Mouse (Mus musculus) liver, adult 2 months (tissue): ENCODE data around the gene Smc3. TPM values are rescaled to one million over a fixed set of nuclear protein-coding genes. Genes with fewer than 3 reads are reported as not detected.

ENCODE experiments used
- DNase-seq: peaks from one replicate; pipeline ENCODE4 v3.0.0-alpha.2; 2011; ENCODE audit warnings: low read depth, low spot score; ENCODE audit errors: extremely low read depth
- H3K27ac ChIP-seq: fragments of 200-500 bp; replicated peaks from 2 replicates; pipeline ENCODE4 v1.5.1; 2012; ENCODE audit warnings: low read depth, mild to moderate bottlenecking, control low read depth, inconsistent platforms, low read length; ENCODE audit not compliant: insufficient read depth
- H3K27me3 ChIP-seq: fragments of 200-500 bp; 2 replicates; pipeline ENCODE4 v1.6.1; 2012; ENCODE audit warnings: mild to moderate bottlenecking, moderate library complexity, low read length, inconsistent platforms; ENCODE audit not compliant: control insufficient read depth, insufficient read depth
- H3K36me3 ChIP-seq: fragments of 200-500 bp; 2 replicates; pipeline ENCODE4 v1.6.1; 2012; ENCODE audit warnings: low read length, inconsistent platforms; ENCODE audit not compliant: control insufficient read depth, insufficient read depth
- H3K4me1 ChIP-seq: fragments of 200-500 bp; 2 replicates; pipeline ENCODE4 v1.6.1; 2011; ENCODE audit warnings: low read length; ENCODE audit not compliant: control insufficient read depth, insufficient read depth
- H3K4me3 ChIP-seq: fragments of 200-500 bp; 2 replicates; pipeline ENCODE4 v1.5.1; 2011; ENCODE audit warnings: low read depth, mild to moderate bottlenecking, control low read depth, low read length, moderate library complexity; ENCODE audit not compliant: insufficient read depth
- H3K79me2 ChIP-seq: fragments of 200-500 bp; 2 replicates; pipeline ENCODE4 v1.6.1; 2012; ENCODE audit warnings: inconsistent platforms, mild to moderate bottlenecking, low read length, moderate library complexity; ENCODE audit not compliant: control insufficient read depth, insufficient read depth
- H3K9ac ChIP-seq: fragments of 200-500 bp; 2 replicates; pipeline ENCODE4 v1.6.1; 2012; ENCODE audit warnings: low read depth, mild to moderate bottlenecking, control low read depth, inconsistent platforms, low read length
- CTCF ChIP-seq: fragments of 200-500 bp; IDR thresholded peaks from 2 replicates; pipeline ENCODE4 v1.5.1; 2011; ENCODE audit warnings: low read depth, low read length, control low read depth
- POLR2A ChIP-seq: fragments of 200-500 bp; IDR thresholded peaks from 2 replicates; pipeline ENCODE4 v1.6.1; 2011; ENCODE audit warnings: low read length, control low read depth; ENCODE audit not compliant: insufficient read depth; ENCODE audit errors: extremely low read depth
- WGBS: fragments of 180-500 bp; shearing (Covaris S2); methylation state at CpG from one replicate; pipeline ENCODE4 v1.1.7; 2018; 5-methylcytosine and 5-hydroxymethylcytosine counted together
- polyA plus RNA-seq: library from polyadenylated mRNA; depleted of rRNA; stranded (reverse); fragments of >200 nt; gene quantifications from 2 replicates; pipeline ENCODE4 v1.2.3, GENCODE M21; 2012; rRNA removed
- total RNA-seq: library from RNA; depleted of rRNA; stranded (reverse); fragments of >200 nt; gene quantifications from 2 replicates; pipeline ENCODE4 v1.2.3, GENCODE M21; 2014; rRNA removed

Smc3 gene
- total RNA-seq (10.5 and 12.0 TPM in 2 replicates), polyA plus RNA-seq (1.6 and 1.8 TPM in 2 replicates)

DNA sequence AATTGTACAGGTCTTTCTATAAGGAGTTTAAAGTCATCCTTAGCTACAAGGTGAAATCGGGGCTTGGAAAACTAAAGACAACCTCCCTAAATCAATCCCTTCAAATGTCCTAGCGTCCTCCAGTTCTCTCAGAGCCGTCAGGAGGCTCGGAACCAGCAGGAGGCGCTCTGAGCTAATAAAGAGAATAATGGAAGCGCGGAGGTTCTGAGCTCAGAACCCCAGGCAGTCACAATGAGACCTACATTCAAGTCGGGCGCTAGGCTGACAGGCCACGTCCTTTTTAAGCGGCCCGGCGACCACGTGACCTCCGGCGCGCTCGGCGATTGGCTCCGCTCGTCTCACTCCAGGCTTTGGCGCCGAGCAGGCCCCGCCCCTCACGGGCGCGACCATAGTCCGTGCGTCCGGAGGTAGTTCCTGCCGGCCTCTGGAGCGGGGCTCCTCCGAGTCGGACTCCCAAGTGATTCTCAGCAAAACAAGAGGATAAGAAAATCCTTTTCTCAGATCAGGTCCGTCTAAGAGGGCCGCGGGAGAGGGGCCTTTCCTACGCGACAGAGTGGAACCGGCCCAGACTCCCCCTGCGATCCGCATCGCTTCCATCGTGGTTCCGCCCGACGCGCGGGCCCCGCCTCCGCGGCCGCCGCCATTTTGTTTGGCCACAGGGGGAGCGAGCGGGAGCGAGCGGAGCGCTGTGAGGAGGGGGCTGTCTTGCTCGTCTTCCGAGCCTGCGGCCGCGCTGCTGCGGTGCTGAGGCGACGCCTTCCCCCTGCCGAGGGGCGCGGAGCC lies at the start of gene Smc3:
Gene Smc3, plus strand, starts transcription at position 642 of the 783 bp plus-strand sequence.
- Histone ChIP-seq H3K27ac (peak within 1 kb of the TSS; percentile 88), H3K27me3 (no peaks in the 10 kb centered on the region), H3K79me2 (peaks cover 16% of the 10 kb centered on the region; the same call in 1 of the 2 replicates), H3K4me3 (peak within 1 kb of the TSS; percentile 91), H3K9ac (peak within 1 kb of the TSS; percentile 98), H3K4me1 (peaks cover 6% of the 10 kb centered on the region), H3K36me3 (peaks cover 3% of the 10 kb centered on the region; the same call in 1 of the 2 replicates)
- peak; percentile 89 for DNase-seq
- TF ChIP-seq POLR2A, result peak; percentile 85
- peak; percentile 92 for TF ChIP-seq CTCF
- WGBS, result under 1% methylated on average over 67 of the region's 70 CpGs

DNA sequence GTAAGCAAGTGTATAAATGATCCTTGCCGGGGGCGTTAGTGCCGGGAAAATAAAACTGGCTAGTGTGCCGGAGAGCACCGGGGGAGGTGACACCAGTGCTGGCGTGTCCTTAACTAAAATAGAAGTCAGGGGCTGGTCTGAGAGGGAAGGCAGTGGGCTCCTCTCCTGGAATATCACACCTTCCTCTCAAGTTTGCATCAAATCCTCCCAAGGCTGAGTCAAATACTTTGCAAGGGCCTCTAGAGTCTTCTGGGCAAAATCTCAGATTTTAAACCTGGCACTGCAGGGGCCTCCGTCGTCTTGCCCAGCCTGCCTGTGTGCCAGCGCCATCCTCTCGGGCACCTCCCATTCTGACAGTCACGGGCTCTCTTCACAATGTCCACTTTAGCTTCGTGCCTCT lies 49.2 kb upstream of the Smc3 start:
- 92% methylated on average over 12 of the region's 12 CpGs for WGBS

DNA sequence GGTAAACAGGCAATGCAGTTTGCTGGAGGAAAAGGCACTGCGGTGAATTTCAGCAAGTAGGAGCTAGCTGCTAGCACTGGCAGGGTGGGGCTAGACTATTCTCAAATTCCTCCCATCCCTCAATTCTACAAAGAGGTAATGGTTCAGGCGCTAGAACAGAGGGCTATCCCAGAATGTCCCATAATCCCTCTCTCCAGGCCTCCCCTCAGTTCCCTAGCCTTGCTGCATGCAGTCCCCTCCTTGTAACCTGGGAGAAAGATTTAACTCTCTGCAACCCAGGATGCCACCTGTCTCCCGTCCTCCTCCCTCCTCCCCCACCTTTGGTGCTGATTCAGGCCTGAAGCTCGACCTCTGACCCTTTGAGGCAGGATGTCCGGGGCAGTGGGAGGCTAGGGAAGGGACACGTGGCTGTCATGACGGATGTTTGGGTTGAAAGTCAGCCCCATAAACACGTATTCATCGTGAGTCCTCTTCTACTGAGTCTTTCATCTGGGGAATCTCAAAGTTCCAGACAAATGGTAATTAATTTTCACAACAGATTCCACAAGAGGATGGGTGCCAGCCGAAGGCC lies 47.9 kb upstream of the Smc3 start:
- H3K27ac ChIP-seq, result no peak overlapping the region
- no peaks in the 10 kb centered on the region for H3K36me3 ChIP-seq
- H3K79me2 ChIP-seq, result no peaks in the 10 kb centered on the region
- H3K4me1 ChIP-seq, result peaks cover 3% of the 10 kb centered on the region; the same call in 1 of the 2 replicates
- H3K9ac ChIP-seq, result no peak overlapping the region
- 62% methylated on average over 10 of the region's 10 CpGs for WGBS
- no peak for TF ChIP-seq CTCF
- no peak for TF ChIP-seq POLR2A
- no peaks in the 10 kb centered on the region for H3K27me3 ChIP-seq
- H3K4me3 ChIP-seq, result no peak overlapping the region
- no peak for DNase-seq

More for the DNA sequence above, 49.2 kb upstream of the Smc3 start:
- Histone ChIP-seq H3K27ac (no peak overlapping the region), H3K4me3 (no peak overlapping the region), H3K79me2 (no peaks in the 10 kb centered on the region), H3K27me3 (no peaks in the 10 kb centered on the region), H3K36me3 (no peaks in the 10 kb centered on the region), H3K9ac (no peak overlapping the region), H3K4me1 (peaks cover 3% of the 10 kb centered on the region; the same call in 1 of the 2 replicates)
- TF ChIP-seq POLR2A (no peak), CTCF (no peak)
- no peak for DNase-seq

DNA sequence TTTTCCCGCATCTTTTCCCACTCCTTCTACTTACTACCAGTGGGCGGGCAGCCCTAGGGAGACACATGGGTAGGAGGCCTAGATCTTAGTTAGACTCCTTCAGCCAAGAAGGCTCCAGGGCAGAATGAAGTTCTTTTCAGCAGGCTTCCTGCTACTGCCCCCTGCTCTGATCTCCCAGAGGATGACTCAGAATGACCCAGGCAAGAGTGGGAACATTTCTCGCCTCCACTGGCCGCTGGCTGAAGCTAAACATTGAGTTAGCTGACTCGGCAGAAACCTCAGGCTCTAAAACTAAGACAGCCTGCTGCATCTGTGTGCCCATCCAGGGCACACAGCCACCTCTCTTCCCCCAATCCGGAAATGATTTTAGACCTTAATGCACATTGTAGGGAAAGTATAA lies 47.4 kb upstream of the Smc3 start:
- Histone ChIP-seq H3K4me3 (no peak overlapping the region), H3K27ac (no peak overlapping the region), H3K79me2 (no peaks in the 10 kb centered on the region), H3K36me3 (no peaks in the 10 kb centered on the region), H3K27me3 (no peaks in the 10 kb centered on the region), H3K9ac (no peak overlapping the region), H3K4me1 (peaks cover 3% of the 10 kb centered on the region; the same call in 1 of the 2 replicates)
- TF ChIP-seq CTCF, result no peak
- no peak for TF ChIP-seq POLR2A
- DNase-seq, result no peak
- WGBS, result 48% methylated on average over 6 of the region's 6 CpGs

DNA sequence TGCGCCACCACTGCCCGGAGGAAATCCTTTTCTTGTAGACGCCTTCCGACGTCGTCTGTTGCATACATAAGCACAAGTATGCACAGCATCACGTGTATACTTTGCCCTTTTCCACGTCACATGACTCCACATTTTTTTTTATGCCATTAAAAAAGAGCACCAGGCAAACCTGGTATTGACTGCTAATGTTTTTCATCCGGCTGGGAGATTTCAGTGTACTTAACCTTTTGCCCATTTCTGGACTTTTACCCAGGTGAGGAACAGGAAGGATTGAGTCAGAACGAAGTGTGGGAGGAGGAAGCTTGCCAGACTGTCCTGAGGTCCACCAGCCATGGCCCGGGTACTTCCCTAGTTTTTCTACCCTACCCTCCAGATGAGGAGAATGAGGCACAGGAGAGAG lies 45.8 kb upstream of the Smc3 start:
- DNase-seq, result peak; percentile 95
- Histone ChIP-seq H3K9ac (no peak overlapping the region), H3K36me3 (no peaks in the 10 kb centered on the region), H3K4me3 (no peak overlapping the region), H3K79me2 (no peaks in the 10 kb centered on the region), H3K27me3 (no peaks in the 10 kb centered on the region), H3K4me1 (peaks cover 3% of the 10 kb centered on the region; the same call in 1 of the 2 replicates), H3K27ac (peak overlapping the region; percentile 18)
- TF ChIP-seq POLR2A (no peak), CTCF (no peak)
- 30% methylated on average over 11 of the region's 11 CpGs for WGBS
